Mouse (Mus musculus) adrenal gland, adult 8-10 months (tissue): ENCODE measurements around the gene Ankrd40. TPM values are rescaled to one million over a fixed set of nuclear protein-coding genes. Genes with fewer than 3 reads are reported as not detected.

Experiments
- DNase-seq: peaks from one replicate; pipeline ENCODE4 v3.0.0; 2022
- total RNA-seq, 4 experiments: library from RNA; stranded (reverse); gene quantifications; 2 replicates each; pipeline ENCODE4 v1.2.4; 2022

Gene Ankrd40
- total RNA-seq, 4 experiments from 2014 or later: 118 to 169 (median 156) TPM

DNA sequence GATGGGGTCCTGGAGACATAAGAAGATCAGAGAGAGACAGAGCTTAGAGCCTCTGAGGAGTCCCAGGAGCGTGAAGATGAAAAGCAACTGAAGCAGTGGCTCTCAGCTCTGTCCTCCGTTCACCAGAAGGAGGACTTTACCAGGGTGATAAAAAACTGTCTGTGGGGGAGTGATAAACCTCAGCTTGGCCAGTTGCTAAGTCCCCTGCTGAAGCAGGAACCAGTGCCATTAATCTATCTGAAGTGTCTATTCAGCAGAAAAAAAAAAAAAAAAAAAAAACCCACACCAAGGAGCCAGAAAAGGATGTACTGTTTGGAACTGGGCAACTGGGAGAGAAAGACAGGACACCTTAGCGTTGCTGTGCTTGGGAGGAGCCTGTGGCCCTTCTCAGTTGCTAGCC, 23.3 kb downstream of the Ankrd40 start:
- DNase-seq: no peak

DNA sequence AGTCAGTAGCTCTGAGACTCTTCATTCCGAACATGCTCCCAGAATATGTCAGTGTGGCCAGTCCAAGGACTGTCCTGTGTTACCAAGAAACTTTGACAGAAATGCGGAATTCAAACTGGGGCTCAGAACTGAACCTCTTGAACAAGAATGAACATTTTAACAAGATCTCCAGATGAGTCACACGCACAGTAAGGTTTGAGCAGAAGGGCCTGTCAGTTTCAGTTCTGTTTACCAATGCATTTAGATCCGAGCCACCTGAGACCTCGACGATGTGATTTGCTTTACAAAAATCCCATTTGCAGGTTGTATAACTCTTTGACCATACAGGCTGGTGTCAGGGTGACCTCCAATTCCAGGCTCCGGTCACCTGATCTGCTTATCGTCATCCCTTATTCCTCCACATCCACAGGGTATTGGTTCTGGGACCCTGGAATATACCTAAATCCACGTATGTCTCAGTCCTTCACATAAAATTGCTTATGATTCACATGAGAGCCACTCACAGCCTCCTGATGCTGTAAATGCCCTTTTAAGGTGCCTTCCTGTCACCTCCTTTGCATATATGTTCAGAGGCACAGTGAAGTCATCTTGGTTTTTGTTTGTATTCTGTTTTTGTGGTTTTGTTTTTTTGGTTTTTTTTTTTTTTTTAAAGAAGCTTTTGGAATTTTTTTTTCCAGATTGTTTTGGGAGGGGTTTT, 27.9 kb downstream of the Ankrd40 start:
- no peak for DNase-seq

DNA sequence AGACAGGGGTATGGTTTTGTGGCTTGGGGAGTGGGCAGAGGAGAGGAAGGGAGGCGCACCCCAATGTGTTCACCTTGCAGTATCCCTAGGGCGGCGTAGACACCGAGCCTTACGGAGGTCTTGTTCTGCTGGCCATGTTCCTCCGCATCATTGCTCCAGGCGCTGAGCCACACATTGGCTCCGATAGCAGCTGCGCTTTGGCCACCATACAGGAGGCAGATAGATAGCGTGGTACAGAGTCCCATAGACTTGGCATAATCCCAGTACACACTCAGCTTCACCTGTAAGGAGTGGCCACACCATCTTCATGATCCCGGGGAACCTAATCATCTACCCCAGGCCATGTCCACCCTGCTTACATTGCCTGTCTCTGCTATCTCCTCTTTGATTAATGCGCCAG, 31.4 kb downstream of the Ankrd40 start:
- no peak for DNase-seq

DNA sequence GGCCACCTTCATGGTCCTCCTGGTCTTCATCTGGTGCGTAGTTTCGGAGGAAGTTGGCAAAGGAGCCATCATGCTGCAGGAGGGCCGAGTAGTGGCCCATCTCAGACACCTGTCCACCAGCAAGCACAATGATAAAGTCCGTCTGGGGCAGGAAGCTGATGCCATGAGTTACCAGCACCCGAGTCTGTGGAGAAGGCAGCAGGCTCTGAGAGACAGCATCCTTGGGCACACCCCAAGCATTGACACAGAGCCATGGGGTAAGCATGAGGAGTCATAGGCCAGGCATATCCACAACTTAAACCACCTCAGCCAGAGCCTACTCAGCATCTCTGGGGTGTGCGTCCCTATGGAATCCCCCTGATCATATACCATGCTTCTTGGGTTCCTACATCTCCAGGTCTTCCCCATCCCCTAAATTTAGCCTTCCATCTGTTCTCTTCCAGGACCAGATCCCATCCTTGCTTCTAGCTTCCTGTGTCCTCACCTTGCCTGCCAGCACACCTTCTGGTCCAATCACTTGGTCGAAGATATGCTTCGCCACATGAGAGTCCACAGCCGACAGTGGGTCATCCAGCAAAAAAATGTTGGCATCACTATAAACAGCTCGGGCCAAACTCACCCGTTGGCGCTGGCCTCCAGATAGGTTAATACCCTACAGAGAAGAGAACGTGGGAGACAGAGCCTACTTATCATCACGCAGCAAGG, 33.5 kb downstream of the Ankrd40 start:
- DNase-seq: no peak

DNA sequence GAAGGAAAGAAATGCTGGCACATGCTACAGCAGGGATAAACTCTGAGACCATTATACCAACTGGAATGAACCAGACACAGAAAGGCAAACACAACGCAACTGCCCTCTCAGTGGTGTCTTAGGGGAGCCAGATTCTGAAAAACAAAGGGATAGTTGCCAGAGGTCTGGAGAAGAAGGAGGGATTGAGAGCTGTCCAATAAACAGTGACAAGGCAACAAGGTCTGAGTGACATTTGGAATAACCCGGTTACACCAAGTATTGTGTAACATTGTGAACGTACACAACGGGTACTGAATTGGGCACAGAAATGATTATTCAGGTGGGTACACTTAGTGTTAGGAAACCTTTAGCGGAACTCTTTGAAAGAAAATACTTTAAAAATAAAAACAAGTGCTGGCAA, 34.3 kb downstream of the Ankrd40 start:
- DNase-seq: no peak

DNA sequence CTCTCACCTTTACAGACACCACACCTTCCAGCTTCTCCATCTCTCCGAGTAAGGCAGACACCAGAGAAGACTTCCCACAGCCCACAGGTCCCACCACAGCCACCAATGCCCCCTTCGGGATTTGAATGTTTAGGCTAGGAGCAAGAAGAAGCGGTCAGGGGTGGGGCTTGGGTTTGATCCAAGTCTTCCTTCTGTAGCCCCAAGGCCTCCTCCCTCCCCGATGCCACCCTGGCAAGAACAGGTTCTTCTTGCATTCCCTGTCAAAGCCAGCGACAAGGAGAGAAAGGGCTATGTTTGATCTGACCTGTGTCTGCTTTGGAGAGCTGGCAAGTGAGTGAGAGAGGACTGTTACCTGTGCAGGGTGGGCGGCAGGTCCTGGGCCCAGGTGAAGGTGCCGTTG, 35.9 kb downstream of the Ankrd40 start:
- DNase-seq: no peak

DNA sequence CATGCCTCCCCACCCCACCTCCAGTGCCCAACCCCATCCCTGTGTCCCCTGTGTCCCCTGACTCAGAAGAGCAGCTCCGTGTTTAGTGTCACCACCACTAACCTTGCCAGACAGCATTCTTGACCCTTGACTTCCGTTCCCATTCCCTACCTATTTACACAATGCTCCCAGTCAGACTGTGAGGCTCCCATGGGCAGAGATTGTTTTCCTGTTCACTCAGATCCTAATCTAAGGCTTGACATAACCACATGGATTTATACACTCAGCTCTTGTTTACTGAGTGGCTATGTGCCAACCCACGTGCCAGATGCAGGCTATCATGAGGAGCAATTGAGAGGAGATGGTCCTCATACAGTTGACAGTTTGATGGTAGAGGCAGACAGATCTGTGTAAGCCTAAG, 37.5 kb downstream of the Ankrd40 start:
- DNase-seq: no peak

DNA sequence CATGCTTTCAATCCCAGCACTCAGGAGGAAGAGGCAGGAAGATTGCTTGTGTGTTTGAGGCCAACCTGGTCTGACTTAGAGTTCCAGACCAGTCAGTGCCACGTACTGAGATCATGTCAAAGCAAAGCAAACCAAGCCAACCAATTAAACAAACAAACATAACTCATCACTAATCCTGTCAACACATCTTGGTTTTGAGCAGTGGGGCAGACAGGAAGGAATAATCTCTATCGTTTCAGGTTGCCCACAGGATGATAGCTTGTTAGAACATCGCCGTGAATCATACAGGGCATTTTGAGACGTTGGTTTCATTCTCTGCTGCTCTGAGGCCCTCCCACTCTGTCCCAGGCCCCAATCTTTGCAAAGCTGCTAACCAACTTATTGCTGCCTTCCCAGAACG, 42.2 kb downstream of the Ankrd40 start:
- no peak for DNase-seq

DNA sequence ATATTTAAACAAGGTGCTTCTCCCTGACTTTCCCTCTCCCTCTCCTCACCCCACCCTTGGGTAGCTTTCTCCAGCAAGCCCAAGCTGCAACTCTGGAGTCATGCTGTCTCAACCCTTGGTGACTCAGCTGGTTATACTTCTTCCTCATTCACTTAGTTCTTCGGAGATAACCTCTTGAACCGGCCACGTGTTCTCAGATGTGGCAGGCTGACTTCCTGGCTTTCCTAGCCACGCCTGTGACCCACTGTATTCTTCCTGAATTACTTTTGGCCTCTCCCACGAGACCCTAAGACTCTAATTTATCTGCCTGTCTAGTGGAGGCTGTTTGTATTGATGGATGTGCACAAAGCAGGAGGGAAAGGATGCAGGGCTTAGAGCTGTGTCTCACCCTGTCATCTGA, 43.0 kb downstream of the Ankrd40 start:
- DNase-seq: no peak

DNA sequence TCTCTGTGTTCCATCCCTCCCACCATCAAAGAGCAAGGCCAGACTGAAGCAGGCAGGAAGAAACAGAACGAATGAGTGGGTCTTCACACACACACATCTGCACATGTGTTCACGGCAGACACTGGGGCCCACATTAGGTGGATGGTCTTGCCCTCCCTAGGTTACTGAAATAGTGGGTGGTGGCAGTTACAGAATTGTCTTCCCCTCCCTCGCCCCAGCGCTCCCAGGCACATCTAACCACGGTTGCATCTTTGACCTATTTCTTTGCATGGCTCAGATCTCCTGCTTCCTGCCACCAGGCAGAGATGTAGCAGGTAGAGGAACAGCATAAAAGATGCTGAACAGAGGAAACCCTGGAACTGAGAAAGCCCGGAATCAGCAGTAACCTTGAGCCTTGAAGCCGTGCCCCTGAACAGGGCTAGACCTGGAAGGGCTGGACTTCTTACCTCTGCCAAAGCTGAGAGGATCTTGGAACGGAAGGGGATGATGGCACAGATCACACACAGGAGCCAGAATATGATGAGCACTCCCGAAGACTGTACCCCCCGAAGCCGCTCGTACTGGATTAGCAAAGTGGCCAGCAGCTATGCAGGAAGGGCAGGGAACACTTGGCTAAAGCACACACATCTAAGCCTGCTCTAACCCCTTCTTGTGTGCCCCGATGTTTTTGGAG, 46.6 kb downstream of the Ankrd40 start:
- no peak for DNase-seq

DNA sequence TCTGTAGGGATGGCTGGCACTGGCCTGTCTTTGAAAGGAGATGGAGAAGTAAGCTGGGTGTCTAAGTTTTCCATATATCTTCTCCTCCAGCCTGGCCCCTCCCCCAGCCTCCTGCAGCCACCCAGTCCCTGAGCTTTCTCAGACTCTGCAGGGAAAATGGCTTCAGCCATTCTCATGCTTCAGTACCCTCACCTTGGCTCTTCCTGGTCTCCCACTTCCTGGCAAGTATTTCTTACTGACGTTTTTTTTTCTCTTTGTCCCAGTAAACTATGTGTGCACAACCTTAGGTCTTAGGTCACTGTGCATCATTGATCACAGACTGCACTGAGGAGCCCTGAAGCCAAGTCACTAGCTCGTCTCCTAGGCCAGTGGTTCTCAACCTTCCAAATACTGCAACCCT, 51.3 kb downstream of the Ankrd40 start:
- no peak for DNase-seq

DNA sequence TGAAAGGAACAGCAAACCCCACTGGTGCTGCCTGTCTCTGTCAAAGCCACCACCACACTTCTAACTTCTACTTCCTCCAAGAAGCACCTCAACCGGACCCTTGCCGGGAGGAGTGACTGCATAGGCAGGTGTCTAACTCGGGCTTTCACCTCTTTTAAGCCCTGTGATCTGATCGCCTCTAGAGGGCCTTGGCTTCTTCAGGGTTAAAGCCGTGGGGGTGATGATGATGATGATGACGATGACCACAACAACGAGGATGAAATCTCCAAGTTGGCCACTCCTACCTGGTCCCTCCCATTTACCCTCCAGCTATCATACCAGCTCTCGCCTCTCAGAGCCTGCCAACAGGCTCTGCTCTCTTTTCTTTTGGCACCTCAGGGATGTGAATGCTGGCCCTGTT, 51.9 kb downstream of the Ankrd40 start:
- DNase-seq: no peak

DNA sequence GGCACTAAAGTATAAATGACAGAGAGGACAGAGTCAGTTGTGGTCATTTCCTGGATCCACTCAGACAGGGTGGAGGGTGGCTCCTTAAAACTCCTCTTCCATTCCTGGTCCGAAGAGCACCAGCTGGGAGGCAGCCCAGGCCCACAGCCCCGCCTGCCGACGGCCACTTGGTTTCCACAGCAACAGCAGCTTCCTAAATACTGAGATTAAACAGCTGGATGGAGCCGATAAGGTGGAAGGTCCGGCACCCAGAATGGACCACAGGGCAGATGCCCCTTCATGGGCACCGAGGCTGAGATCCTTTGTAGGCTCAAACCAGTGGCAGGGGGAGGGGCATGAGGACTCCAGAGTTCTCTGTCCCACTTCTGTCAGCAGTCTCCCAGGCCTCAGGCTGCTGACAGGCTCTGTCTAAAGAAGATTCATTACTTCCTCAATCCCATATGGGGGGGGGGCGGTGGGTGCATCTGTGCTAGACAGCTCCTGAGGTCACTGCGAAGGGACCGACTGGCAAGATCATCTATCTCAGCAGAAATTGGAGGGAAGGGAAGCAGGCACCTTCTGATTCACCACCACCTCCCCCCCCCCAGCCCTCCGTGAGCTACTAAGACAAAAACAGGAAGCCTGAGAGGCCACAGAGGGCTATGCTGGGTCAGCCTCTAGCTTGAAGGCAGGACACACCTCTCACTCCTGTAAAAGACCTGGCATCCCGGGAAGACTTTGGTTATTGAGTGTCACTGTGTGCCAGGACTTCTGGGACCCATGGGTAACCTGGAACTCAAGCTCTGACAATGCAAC, 58.4 kb downstream of the Ankrd40 start:
- peak; percentile 35 for DNase-seq

DNA sequence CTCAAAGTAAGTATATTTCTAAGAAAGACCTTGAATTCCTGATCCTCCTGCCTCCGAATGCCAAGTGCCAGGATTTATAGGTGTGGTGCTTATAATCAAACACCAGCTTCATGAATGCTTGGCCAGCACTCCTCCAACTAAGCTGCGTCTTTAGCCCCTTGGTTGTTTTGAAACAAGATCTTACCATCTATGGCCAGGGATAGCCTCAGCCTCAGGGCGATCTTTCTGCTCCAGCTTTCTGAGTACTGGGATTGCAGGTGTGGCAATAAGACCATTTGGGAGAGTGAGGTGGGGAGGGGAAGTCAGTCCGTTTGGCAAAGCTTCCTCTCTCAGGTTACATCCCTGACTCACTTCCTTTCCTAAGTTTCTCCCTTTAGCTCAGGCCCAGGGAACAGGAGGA, 60.0 kb downstream of the Ankrd40 start:
- no peak for DNase-seq

DNA sequence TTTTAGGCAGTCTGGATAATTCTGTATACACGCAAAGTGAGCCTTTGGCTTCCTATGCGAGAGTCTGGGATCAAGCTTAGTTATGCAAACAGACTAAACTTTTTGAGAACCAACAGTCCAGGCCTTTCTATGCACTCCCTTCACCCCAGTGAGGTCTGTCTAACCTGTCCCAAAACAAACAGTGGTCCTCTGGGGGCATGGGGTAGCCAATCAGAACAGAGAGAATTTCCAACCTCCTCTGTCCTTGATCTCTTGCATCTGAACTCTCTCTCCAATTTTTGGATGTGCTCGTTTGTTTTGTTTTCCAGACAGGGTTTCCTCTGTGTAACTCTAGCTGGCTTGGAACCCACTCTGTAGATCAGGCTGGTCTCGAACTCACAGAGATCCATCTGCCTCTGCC, 61.2 kb downstream of the Ankrd40 start:
- no peak for DNase-seq

DNA sequence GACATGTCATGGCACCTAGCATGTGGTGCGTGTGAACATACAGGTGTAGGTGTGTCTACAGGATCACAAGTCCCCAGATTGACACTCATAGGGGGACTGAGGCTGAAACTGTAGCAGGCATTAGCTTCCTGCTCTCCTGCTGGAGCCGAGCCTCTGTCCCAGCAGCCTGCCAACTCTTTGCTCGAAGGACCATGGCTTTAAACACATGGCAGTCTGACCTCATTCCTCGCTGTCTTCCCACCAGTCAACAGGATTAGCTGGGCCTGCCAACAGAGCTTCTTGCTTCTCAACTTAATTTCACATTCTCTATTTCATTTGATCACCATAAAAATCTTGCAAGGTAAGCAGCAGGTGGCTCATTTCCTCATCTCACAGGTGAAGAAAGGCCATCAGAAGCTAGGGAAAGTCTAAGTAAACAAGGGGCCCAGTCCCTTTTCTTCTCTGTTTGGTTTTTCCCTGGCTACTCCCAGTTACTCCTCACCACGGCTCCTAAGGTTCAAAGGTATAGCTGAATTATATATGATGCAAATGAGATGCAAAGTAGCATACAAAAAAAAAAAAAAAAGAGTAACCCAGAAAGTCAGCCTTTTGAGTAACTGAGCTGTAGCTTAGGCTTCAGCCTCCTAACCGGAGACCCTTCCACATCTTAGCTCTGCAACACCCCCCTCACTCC, 62.1 kb downstream of the Ankrd40 start:
- DNase-seq: no peak

DNA sequence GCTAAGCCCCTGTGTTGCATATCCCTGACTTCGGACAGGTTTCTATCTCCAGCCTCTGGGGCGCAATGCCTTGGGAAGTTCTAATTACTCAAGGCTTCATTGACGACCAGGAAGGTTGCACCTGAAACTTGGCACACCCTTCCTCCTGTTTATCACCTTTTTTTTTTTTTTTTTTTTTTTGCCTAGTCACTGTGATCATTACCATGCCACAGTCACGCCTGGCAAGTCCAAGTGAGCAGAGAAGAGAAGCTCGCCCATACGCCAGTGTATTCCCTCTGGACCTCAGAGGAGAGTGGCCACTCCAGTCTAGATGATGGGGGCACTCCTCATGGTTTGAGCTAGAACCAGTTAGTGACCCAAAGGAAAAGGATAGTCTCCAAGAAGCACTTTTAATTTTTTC, 63.0 kb downstream of the Ankrd40 start:
- no peak for DNase-seq

Other genes starting within 250 kb of the Ankrd40 start
- 100 to 1,000 TPM; 162 to 301 (median 191) TPM for gene Tob1, start 116.5 kb upstream of the Ankrd40 start, total RNA-seq
- gene Wfikkn2, start 82.0 kb upstream of the Ankrd40 start, total RNA-seq: 1 to 10 TPM in 2 of 4 experiments, under 1 TPM in 2; 0.26 to 2.2 (median 0.97) TPM
- not detected for gene Gm21885, start 46.1 kb upstream of the Ankrd40 start, total RNA-seq
- 100 to 1,000 TPM in 1 of 4 experiments, 10 to 100 TPM in 3; 53.7 to 100 (median 73.5) TPM for gene Luc7l3, start 6.0 kb upstream of the Ankrd40 start, total RNA-seq
- gene Abcc3, start 65.0 kb downstream of the Ankrd40 start, total RNA-seq: 10 to 100 TPM in 2 of 4 experiments, 1 to 10 TPM in 2; 4.7 to 15.0 (median 9.4) TPM
- gene Cacna1g, start 146.2 kb downstream of the Ankrd40 start, total RNA-seq: under 1 TPM; 0.14 to 0.73 (median 0.21) TPM
- gene Spata20, start 158.2 kb downstream of the Ankrd40 start, total RNA-seq: not detected
- gene Epn3, start 172.0 kb downstream of the Ankrd40 start, total RNA-seq: 10 to 100 TPM; 45.0 to 65.6 (median 56.0) TPM
- gene Mycbpap, start 193.7 kb downstream of the Ankrd40 start, total RNA-seq: 10 to 100 TPM; 10.3 to 17.9 (median 13.4) TPM
- 10 to 100 TPM; 15.3 to 35.4 (median 25.1) TPM for gene Rsad1, start 221.3 kb downstream of the Ankrd40 start, total RNA-seq
- under 1 TPM in 1 of 4 experiments, not detected in 3; 0.21 TPM for gene Chad, start 237.0 kb downstream of the Ankrd40 start, total RNA-seq